Mouse (Mus musculus) megakaryocyte-erythroid progenitor cell, adult 5-6 weeks (primary cell): ENCODE data around the gene Orc4. TPM values are rescaled to one million over a fixed set of nuclear protein-coding genes. Genes with fewer than 3 reads are reported as not detected.
"Not testable (repeated sequence)": the region's sequence is repeated elsewhere in the genome, so short reads cannot be mapped to it uniquely, and the experiment has no call there.

ENCODE experiments used
- ATAC-seq: replicated peaks from 2 replicates; pipeline ENCODE4 v1.8.0; 2016; ENCODE audit warnings: mild to moderate bottlenecking, inconsistent platforms; ENCODE audit not compliant: severe bottlenecking, poor library complexity, low FRiP score, low TSS enrichment
- total RNA-seq, 2 experiments: library from RNA; stranded (forward) in 1 of 2; stranded (reverse) in 1 of 2; fragments of 200-1000, 215-1000 nt in 1 of 2; fragments of >200 nt in 1 of 2; fragmentation: Nextera tagmentation in 1 of 2; gene quantifications; 2 replicates each; pipeline ENCODE4 v1.2.3; 2014 to 2017

Gene Orc4
- total RNA-seq (2014; fragmentation: Nextera tagmentation), result 129 and 130 TPM in 2 replicates
- 203 and 248 TPM in 2 replicates for total RNA-seq (2017)

DNA sequence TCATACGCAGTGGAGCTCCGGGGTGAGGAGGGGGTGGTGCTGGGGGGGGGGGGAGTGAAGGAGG lies at the start of gene Orc4:
Gene Orc4, minus strand, starts transcription at position 26 of the 64 bp plus-strand sequence.
- ATAC-seq, result no peak

DNA sequence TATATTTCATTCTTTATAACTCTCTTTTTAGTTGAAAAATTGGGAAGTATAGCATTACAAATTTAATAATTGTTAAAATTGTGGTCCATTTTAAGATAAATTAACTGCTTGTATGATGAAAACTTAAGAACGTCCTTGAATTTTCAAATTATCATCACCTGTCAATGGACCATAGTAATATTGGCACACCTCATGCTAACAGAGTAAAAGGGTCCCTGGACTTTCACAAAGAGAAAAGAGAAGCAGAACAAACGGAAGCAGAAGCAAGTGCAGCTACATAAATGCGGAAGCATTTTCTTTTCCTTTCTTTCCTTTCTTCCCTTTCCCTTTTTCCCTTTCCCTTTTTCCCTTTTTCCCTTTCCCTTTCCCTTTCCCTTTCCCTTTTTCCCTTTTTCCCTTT lies 40.2 kb upstream of the Orc4 start:
- no peak for ATAC-seq

DNA sequence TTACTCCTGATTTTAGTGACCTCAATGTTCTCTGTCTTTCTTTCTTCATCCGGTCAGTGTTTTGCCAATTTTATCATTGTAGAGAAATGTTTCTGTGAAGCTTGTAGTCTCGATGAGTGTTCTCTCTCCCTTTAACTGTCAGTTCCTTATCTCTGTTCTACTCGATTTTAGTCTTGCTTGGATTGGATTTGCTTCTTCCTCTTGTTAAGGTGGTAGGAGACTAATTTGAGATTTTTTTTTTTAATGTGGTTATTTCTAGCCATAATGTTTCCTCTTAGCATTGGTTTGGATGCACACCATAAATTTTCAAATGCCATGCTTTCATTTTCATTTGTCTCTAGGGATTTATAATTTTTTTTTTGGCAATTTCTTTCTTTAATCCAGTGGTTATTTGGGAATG lies 28.8 kb upstream of the Orc4 start:
- ATAC-seq, result no peak

DNA sequence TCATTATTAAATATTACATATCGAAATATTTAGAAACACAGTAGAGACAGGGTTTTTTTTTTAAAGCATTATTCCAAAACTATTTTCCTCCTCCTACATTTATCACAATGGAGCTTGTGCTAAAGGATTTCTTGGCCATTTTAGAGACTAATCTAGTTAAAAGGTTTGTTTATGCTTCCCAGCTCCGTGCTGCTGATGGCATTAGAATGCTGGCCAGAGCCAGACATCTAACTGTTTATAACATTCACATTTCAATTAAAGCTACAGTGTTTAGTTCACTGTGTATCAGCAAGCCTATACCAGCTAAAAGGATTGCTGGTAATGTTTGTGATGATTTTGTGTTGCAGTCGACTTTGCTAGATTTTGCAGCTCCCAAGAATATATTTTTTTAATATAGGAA lies 6.5 kb upstream of the Orc4 start:
- ATAC-seq, result no peak

DNA sequence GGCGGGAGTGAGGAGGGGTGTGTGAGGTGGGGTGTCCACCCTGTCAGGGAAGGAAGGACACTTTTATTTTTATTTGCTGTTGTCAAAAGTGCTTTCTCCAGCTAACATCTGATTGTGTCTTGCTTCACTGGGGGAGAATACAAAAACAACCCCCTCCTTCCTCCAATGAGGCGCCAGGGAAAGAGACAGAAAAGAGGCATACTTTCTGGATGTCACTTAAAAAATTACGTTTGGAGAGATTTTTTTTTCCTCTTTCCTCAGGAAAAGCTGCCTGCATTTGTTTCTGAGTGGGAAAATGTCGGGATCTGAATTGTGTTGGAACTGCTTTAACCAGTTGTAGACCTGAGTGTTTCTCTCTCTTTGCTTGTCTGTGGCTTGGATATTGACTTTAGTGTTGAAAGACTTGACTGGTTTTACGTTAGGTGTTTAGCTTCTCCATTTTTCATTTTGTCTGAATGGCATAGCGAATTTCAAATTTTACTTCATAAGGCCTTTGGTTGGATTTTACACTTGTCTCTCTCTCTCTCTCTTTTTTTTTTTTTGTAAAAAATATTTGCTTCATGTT lies 321 bp upstream of the Orc4 start:
- ATAC-seq, result no peak

DNA sequence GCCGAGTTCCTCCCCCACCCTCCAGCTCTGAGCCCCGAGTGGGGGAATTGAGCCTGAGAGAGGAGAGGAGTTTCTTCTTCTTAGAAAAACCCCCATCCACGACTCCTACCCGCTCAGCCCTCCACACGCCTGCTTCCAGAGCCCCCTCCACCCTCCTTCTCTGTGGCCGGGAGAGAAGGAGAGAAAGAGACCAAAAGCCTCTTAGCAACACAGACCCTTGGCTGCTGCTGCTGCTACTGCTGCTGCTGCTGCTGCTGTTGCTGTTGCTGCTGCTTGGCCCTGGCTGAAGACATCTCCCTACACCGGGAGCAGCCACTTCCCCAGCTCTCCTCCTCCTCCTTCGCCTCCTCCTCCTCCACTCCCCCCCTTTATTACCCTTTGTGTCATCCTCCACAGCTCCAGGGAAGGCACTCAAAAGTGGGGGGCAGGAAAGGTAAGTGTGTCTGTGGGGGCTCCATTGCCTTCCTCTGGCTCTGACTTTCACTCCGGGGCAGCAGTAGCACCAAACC lies 280 bp downstream of the Orc4 start:
- ATAC-seq, result peak; percentile 32

DNA sequence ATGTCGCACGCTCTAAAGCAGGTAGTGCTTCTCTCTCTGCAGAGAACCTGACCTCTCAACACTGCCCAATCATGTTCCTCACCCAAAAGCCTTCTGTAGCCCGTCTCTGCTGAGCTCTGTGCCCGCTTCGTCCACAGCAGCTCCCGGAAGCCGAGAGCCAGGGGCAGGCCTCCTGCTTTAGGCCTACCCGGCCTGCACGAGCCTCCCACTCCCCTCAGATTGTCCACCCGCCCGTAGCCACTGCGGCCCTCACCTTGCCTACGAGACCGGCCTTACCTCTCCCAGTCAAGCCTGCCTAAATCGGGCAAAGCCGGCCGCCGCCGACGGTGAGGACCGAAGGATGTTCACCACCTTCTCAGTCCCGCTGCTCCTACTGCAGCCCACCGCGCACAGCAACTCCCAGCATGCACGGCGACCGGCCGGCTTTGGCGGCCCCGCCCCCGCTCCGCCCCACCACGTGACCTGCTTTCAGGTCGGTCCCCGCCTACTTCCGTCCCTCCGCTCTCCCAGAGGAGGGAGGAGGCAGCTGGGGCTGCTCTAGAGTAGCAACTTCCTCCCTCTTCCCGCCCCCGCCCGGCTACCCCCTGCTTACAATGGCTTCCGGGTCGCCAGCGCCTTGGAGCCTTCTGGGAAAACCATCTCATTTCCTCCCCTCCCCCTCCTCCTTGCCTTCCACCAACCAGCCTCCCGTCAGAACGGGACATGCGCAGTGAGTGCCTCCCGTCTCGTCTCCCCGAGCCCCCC lies 1.1 kb downstream of the Orc4 start, which contains the start of gene Mbd5:
Gene Mbd5, plus strand, starts transcription at position 668 of the 744 bp plus-strand sequence.
- peak; percentile 98 for ATAC-seq

- no peak for ATAC-seq
Observed at GRCm38 (mm10) chr2:48947761-48948160, 2.3 kb downstream of the Orc4 start.

DNA sequence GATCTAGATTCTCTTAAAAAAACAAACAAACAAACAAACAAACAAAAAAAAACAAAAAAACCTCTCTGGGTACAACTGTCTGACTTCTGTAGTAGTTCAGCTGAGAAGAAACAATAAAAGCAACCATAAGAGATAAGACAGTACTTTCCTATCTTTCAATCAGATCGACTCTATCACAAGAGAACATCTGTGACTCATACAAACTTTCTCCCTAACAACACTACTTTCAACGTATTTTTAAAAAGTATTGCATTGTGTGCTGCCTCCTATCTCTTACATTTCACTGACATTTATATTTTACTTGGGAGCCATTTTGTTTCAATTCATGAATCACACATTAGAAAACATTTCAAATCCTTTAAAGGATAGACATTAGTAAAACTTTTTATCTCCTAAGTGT lies 15.0 kb downstream of the Orc4 start:
- no peak for ATAC-seq

DNA sequence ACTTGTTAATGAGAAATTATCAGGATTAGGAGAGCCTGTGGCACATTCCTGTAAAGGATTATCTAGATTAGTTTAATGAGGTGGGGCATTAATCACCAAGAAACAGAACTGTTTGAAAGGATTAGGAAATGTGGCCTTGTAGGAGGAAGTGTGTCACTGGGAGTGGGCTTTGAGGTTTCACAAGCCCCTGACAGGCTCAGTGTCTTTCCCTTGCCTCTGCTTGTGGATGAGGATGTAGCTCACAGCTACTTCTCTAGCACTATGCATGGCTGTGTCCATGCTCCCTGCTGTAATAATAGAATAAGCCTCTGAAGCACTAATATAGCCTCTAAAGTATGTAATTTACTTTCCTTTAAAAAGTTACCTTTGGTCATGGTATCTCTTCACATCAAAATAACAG lies 34.2 kb downstream of the Orc4 start:
- no peak for ATAC-seq

DNA sequence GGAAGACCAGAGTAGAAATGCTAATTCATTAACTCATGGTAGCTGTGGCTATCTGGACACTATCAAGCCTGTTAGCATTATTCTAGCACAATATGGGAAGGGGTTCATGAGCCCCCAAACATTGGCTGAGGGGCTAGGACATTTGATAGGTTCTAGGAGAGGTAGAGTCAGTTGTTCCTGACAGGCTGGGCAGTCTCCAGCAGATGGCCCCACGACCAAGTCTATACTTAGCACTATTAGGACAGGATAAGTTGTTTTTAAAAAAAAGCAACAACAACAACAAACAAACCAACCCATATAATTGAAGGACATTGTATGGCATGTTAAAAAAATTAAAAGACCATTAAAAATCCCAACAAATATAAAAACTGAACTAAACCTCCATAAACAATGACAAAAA lies 35.9 kb downstream of the Orc4 start:
- ATAC-seq, result no peak

- no peak for ATAC-seq
Observed at GRCm38 (mm10) chr2:48908866-48909265, 41.2 kb downstream of the Orc4 start.

- no peak for ATAC-seq
Observed at GRCm38 (mm10) chr2:48895186-48895585, 54.9 kb downstream of the Orc4 start.

DNA sequence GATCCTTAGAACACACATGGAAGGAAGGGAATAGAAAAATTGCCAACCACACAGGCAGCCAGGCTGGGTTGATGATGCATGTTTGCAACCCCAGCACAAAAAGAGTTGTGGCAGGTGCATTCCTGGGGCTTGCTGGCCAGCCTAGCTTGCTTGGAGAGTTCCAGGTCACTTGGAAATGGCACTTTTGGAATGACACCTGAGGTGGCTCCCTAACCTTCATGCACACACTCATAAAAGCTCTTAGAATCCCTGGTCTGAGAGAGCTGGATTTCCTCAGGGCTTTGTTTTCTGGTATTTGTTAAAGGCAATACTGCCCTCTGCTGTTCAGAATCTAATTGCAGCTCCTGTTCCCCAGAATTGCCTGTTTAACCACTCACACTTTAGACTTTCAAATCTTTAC lies 64.1 kb downstream of the Orc4 start:
- peak; percentile 57 for ATAC-seq

DNA sequence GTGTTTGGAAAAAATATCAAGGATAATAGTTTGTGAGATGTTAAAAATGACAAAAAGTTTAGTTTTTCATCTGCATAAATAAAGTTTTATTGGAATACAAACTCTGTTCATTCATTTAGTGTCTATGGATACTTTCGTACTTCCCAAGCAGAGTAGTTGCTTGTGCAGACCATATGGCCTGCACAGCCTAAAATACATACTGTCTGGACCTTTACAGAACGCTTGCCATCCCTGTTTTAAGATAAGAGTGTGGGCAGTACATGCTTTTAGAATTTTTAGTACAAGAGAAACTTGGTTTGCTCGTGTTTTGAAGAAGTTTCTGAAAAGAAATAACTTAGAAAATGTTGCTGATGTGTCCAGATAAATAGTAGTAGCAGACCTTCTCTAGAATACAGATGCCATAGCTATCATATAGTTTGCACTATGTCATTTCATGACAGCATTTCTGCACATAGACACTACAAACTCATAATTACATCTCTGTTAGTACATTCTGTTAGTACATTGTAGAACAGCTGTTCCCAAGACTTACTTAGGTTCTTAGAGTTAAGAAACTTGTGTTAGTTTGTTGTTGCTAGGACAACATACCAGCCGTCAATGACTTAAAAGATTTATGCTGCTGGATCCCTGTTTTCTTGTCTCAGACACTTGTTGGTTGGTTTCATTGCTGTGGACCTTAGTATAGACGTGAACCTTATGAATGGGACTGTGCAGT lies 81.7 kb downstream of the Orc4 start:
- no peak for ATAC-seq

- ATAC-seq, result not testable (repeated sequence)
Observed at GRCm38 (mm10) chr2:48865596-48865995, 84.5 kb downstream of the Orc4 start.

Other genes starting within 250 kb of the Orc4 start
- gene Acvr2a, start 136.2 kb downstream of the Orc4 start, total RNA-seq (2014; fragmentation: Nextera tagmentation), result 0.32 and 2.4 TPM in 2 replicates
- gene Acvr2a, start 136.2 kb downstream of the Orc4 start, total RNA-seq (2017), result 0.69 and 1.4 TPM in 2 replicates
- 37.6 and 41.4 TPM in 2 replicates for gene Mbd5, start 769 bp downstream of the Orc4 start, total RNA-seq (2014; fragmentation: Nextera tagmentation)
- 12.3 and 25.8 TPM in 2 replicates for gene Mbd5, start 769 bp downstream of the Orc4 start, total RNA-seq (2017)